Mouse (Mus musculus) stomach, postnatal 0 days (tissue): ENCODE measurements around the gene Ikbkg.

Source experiments
- CTCF ChIP-seq: IDR thresholded peaks from 2 replicates; pipeline ENCODE4 v1.5.1; 2016; ENCODE audit warnings: antibody characterized with exemption, low read depth, mild to moderate bottlenecking, moderate library complexity
- EP300 ChIP-seq: optimal IDR thresholded peaks from 2 replicates; pipeline ENCODE3; 2016; ENCODE audit warnings: antibody characterized with exemption

- no peak for TF ChIP-seq CTCF
- TF ChIP-seq EP300 = no peak
These were observed 32.1 kb downstream of the Ikbkg start for GRCm38 (mm10) chrX:74425195-74425594.
